Mouse (Mus musculus) spleen, adult 2 months (tissue): ENCODE measurements at regions not wholly inside any gene's neighbourhood (a gene's known extent, or its start where the extent isn't known, plus 50 kb on each side); places are given as distances from the start of the nearest gene placed in this dataset.

Source experiments
- CTCF ChIP-seq: fragments of 200-500 bp; IDR thresholded peaks from 2 replicates; pipeline ENCODE4 v1.5.1; 2011; ENCODE audit warnings: mild to moderate bottlenecking, inconsistent platforms; ENCODE audit not compliant: insufficient read depth, insufficient read length, insufficient replicate concordance; ENCODE audit errors: extremely low read depth
- POLR2A ChIP-seq: fragments of 200-500 bp; IDR thresholded peaks from 2 replicates; pipeline ENCODE4 v1.6.1; 2011; ENCODE audit warnings: low read depth, low read length, inconsistent platforms

DNA sequence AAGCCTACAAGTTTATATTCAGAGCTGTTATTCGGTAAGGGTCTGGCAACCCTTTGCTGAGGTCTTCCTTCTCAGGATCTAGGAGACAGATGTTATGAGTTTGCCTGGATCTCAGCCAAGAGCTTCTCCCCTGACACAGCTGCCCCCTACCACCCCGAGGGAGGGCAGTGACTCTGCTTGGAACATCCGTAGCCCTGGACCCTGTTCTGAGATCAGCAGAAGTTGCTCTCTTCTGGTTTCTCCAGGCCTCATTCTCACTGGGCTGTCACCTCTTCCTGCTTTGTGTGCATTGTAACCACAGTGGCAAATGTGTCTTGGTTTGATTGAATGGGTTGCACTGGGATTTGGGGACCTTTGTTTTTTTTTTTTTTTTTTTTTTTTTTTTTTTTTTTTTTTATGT, 342.4 kb upstream of the Rnaseh2b start:
- TF ChIP-seq CTCF (no peak), POLR2A (no peak)
